Mouse (Mus musculus) ES-Bruce4 (cell line): ENCODE data around the gene Scn7a. TPM values are rescaled to one million over a fixed set of nuclear protein-coding genes. Genes with fewer than 3 reads are reported as not detected.

Experiments
- H3K27ac ChIP-seq: 2 replicates; pipeline ENCODE4 v1.5.1; 2012; ENCODE audit warnings: low read length, inconsistent platforms; ENCODE audit not compliant: insufficient read depth
- H3K27me3 ChIP-seq: 2 replicates; pipeline ENCODE4 v1.6.1; 2012; ENCODE audit warnings: mild to moderate bottlenecking, low read length, inconsistent platforms; ENCODE audit not compliant: control insufficient read depth, poor library complexity, insufficient read depth, severe bottlenecking
- H3K36me3 ChIP-seq: 2 replicates; pipeline ENCODE4 v1.6.1; 2012; ENCODE audit warnings: inconsistent platforms, mild to moderate bottlenecking, low read length, moderate library complexity; ENCODE audit not compliant: control insufficient read depth, poor library complexity, insufficient read depth, severe bottlenecking
- H3K4me1 ChIP-seq: one replicate; pipeline ENCODE4 v1.8.1; 2011; ENCODE audit warnings: low read length; ENCODE audit not compliant: control insufficient read depth, insufficient read depth
- H3K4me3 ChIP-seq: 2 replicates; pipeline ENCODE4 v1.5.1; 2011; ENCODE audit warnings: low read depth, mild to moderate bottlenecking, low read length
- H3K9ac ChIP-seq: 2 replicates; pipeline ENCODE4 v1.6.1; 2012; ENCODE audit warnings: low read depth, mild to moderate bottlenecking, inconsistent platforms; ENCODE audit not compliant: poor library complexity, severe bottlenecking
- H3K9me3 ChIP-seq: replicated peaks from 2 replicates; pipeline ENCODE4 v1.6.1; 2012; ENCODE audit warnings: mild to moderate bottlenecking, low read length, inconsistent platforms; ENCODE audit not compliant: control insufficient read depth, poor library complexity, insufficient read depth, severe bottlenecking
- CTCF ChIP-seq: IDR thresholded peaks from one replicate; pipeline ENCODE4 v1.8.1; 2011; ENCODE audit warnings: low read depth, low read length
- EP300 ChIP-seq: IDR thresholded peaks from 2 replicates; pipeline ENCODE4 v1.6.1; 2011; ENCODE audit warnings: low read depth, low read length; ENCODE audit not compliant: insufficient read depth
- POLR2A ChIP-seq: IDR thresholded peaks from one replicate; pipeline ENCODE4 v1.8.1; 2011; ENCODE audit warnings: low read length; ENCODE audit not compliant: insufficient read depth
- polyA plus RNA-seq: library from polyadenylated mRNA; stranded (reverse); fragments of >200 nt; gene quantifications from 2 replicates; pipeline ENCODE4 v1.2.4, GENCODE M21; 2011; ENCODE audit warnings: low read depth; ENCODE audit not compliant: missing spikeins, insufficient read depth, insufficient read length

Scn7a gene
- polyA plus RNA-seq, 1 experiment = not detected

GRCm38 (mm10) chr2:66780884-66781283, 3.8 kb downstream of the Scn7a start:
- H3K4me3 ChIP-seq = no peak overlapping the region
- H3K4me1 ChIP-seq = no peaks in the 10 kb centered on the region
- no peaks in the 10 kb centered on the region for H3K27me3 ChIP-seq
- no peak overlapping the region for H3K9ac ChIP-seq
- no peaks in the 10 kb centered on the region for H3K36me3 ChIP-seq
- H3K9me3 ChIP-seq = no peaks in the 10 kb centered on the region
- no peak overlapping the region for H3K27ac ChIP-seq
- TF ChIP-seq CTCF = no peak
- TF ChIP-seq POLR2A = no peak
- TF ChIP-seq EP300 = no peak

- Histone ChIP-seq H3K4me3 (no peak overlapping the region), H3K27me3 (no peaks in the 10 kb centered on the region), H3K9ac (no peak overlapping the region), H3K9me3 (no peaks in the 10 kb centered on the region), H3K4me1 (no peaks in the 10 kb centered on the region), H3K27ac (no peak overlapping the region), H3K36me3 (no peaks in the 10 kb centered on the region)
- no peak for TF ChIP-seq POLR2A
Observed at GRCm38 (mm10) chr2:66767980-66768379, 16.7 kb downstream of the Scn7a start.

GRCm38 (mm10) chr2:66765170-66765569, 19.5 kb downstream of the Scn7a start:
- no peak overlapping the region for H3K4me3 ChIP-seq
- H3K9ac ChIP-seq = no peak overlapping the region
- H3K4me1 ChIP-seq = no peaks in the 10 kb centered on the region
- no peaks in the 10 kb centered on the region for H3K27me3 ChIP-seq
- no peak overlapping the region for H3K27ac ChIP-seq
- TF ChIP-seq EP300 (no peak), CTCF (no peak), POLR2A (no peak)
- no peaks in the 10 kb centered on the region for H3K36me3 ChIP-seq
- no peaks in the 10 kb centered on the region for H3K9me3 ChIP-seq

- H3K4me3 ChIP-seq = no peak overlapping the region
- no peaks in the 10 kb centered on the region for H3K27me3 ChIP-seq
- TF ChIP-seq EP300 (no peak), POLR2A (no peak), CTCF (no peak)
- H3K9ac ChIP-seq = no peak overlapping the region
- no peaks in the 10 kb centered on the region for H3K9me3 ChIP-seq
- H3K36me3 ChIP-seq = no peaks in the 10 kb centered on the region
- no peaks in the 10 kb centered on the region for H3K4me1 ChIP-seq
- no peak overlapping the region for H3K27ac ChIP-seq
Observed at GRCm38 (mm10) chr2:66762905-66763304, 21.8 kb downstream of the Scn7a start.

- no peak for TF ChIP-seq POLR2A
- no peak for TF ChIP-seq EP300
- no peak for TF ChIP-seq CTCF
- Histone ChIP-seq H3K9me3 (no peaks in the 10 kb centered on the region), H3K36me3 (no peaks in the 10 kb centered on the region), H3K4me1 (no peaks in the 10 kb centered on the region), H3K9ac (no peak overlapping the region), H3K4me3 (no peak overlapping the region), H3K27ac (no peak overlapping the region), H3K27me3 (no peaks in the 10 kb centered on the region)
Observed at GRCm38 (mm10) chr2:66728002-66728401, 56.7 kb downstream of the Scn7a start.

GRCm38 (mm10) chr2:66727585-66727974, 57.1 kb downstream of the Scn7a start:
- no peak overlapping the region for H3K4me3 ChIP-seq
- H3K4me1 ChIP-seq = no peaks in the 10 kb centered on the region
- H3K9ac ChIP-seq = no peak overlapping the region
- H3K27ac ChIP-seq = no peak overlapping the region
- no peaks in the 10 kb centered on the region for H3K36me3 ChIP-seq
- H3K9me3 ChIP-seq = no peaks in the 10 kb centered on the region
- TF ChIP-seq CTCF = no peak
- TF ChIP-seq EP300 = no peak
- H3K27me3 ChIP-seq = no peaks in the 10 kb centered on the region
